Mouse (Mus musculus) midbrain, embryonic 11.5 days (tissue): ENCODE results near the gene Dclre1b. TPM values are rescaled to one million over a fixed set of nuclear protein-coding genes. Genes with fewer than 3 reads are reported as not detected.

ENCODE experiments used
- ATAC-seq: fragments of 200-750 bp; cut with Nextera tagmentation; 2 replicates; pipeline ENCODE4 v1.8.0; 2017; ENCODE audit warnings: moderate TSS enrichment, moderate library complexity; ENCODE audit not compliant: low FRiP score
- DNase-seq: peaks from one replicate; pipeline ENCODE4 v3.0.0; 2015; ENCODE audit warnings: low spot score; ENCODE audit errors: missing footprints
- H3K27ac ChIP-seq: fragments of 300-500 bp; sonication (generic); 2 replicates; pipeline ENCODE4 v1.5.1; 2014; ENCODE audit warnings: low read depth, low read length
- H3K27me3 ChIP-seq: fragments of 300-500 bp; sonication (generic); 2 replicates; pipeline ENCODE4 v1.6.1; 2014; ENCODE audit warnings: mild to moderate bottlenecking, low read length, moderate library complexity, mixed read lengths; ENCODE audit not compliant: control insufficient read depth, insufficient read depth
- H3K36me3 ChIP-seq: fragments of 300-500 bp; sonication (generic); 2 replicates; pipeline ENCODE4 v1.6.1; 2014; ENCODE audit warnings: mild to moderate bottlenecking, low read length, moderate library complexity, mixed read lengths; ENCODE audit not compliant: control insufficient read depth, insufficient read depth
- H3K4me1 ChIP-seq: fragments of 300-500 bp; sonication (generic); 2 replicates; pipeline ENCODE4 v1.6.1; 2014; ENCODE audit warnings: low read length; ENCODE audit not compliant: control insufficient read depth, insufficient read depth
- H3K4me2 ChIP-seq: fragments of 300-500 bp; sonication (generic); 2 replicates; pipeline ENCODE4 v1.6.1; 2014; ENCODE audit warnings: mild to moderate bottlenecking, moderate library complexity
- H3K4me3 ChIP-seq: fragments of 300-500 bp; sonication (generic); 2 replicates; pipeline ENCODE4 v1.5.1; 2014; ENCODE audit warnings: low read depth, low read length
- H3K9ac ChIP-seq: fragments of 300-500 bp; sonication (generic); 2 replicates; pipeline ENCODE4 v1.6.1; 2014; ENCODE audit warnings: low read length
- H3K9me3 ChIP-seq: fragments of 300-500 bp; sonication (generic); 2 replicates; pipeline ENCODE4 v1.6.1; 2016; ENCODE audit warnings: low read length; ENCODE audit not compliant: control insufficient read depth
- WGBS: fragments of 180-500 bp; shearing (Covaris S2); extraction: QIAGEN DNeasy Blood & Tissue Kit; methylation state at CpG from one replicate; pipeline ENCODE4 v1.1.7; 2014; 5-methylcytosine and 5-hydroxymethylcytosine counted together
- polyA plus RNA-seq: library from polyadenylated mRNA; unstranded; fragments of >200 nt; fragmentation: Nextera tagmentation; extraction: Ambion mirVana; gene quantifications from 2 replicates; pipeline ENCODE4 v1.2.1, GENCODE M21; 2014

Dclre1b gene
- polyA plus RNA-seq, 1 experiment from 2014 or later = 36.3 TPM

GRCm38 (mm10) chr3:103782844-103783609, 26.2 kb downstream of the Dclre1b start:
- WGBS = 86% methylated on average over 4 of the region's 4 CpGs
- H3K4me2 ChIP-seq = no peak overlapping the region
- H3K4me1 ChIP-seq = no peaks in the 10 kb centered on the region
- no peak for ATAC-seq
- no peaks in the 10 kb centered on the region for H3K27me3 ChIP-seq
- H3K4me3 ChIP-seq = no peak overlapping the region
- no peak overlapping the region for H3K9ac ChIP-seq
- H3K9me3 ChIP-seq = no peaks in the 10 kb centered on the region
- H3K27ac ChIP-seq = no peak overlapping the region
- DNase-seq = no peak
- H3K36me3 ChIP-seq = no peaks in the 10 kb centered on the region

- Histone ChIP-seq H3K4me1 (no peaks in the 10 kb centered on the region), H3K4me2 (no peak overlapping the region), H3K27ac (no peak overlapping the region), H3K9me3 (no peaks in the 10 kb centered on the region), H3K4me3 (no peak overlapping the region), H3K36me3 (peaks cover 2% of the 10 kb centered on the region; the same call in 1 of the 2 replicates), H3K27me3 (no peaks in the 10 kb centered on the region), H3K9ac (no peak overlapping the region)
- DNase-seq (no peak), ATAC-seq (no peak)
- WGBS = 79% methylated on average over 5 of the region's 5 CpGs
These were observed 28.5 kb downstream of the Dclre1b start for GRCm38 (mm10) chr3:103780777-103781176.

GRCm38 (mm10) chr3:103780271-103780670, 29.0 kb downstream of the Dclre1b start:
- WGBS = 84% methylated on average over 3 of the region's 3 CpGs
- no peak for ATAC-seq
- Histone ChIP-seq H3K4me3 (no peak overlapping the region), H3K27ac (no peak overlapping the region), H3K36me3 (peaks cover 2% of the 10 kb centered on the region; the same call in 1 of the 2 replicates), H3K4me1 (no peaks in the 10 kb centered on the region), H3K27me3 (no peaks in the 10 kb centered on the region), H3K9ac (no peak overlapping the region), H3K9me3 (no peaks in the 10 kb centered on the region), H3K4me2 (no peak overlapping the region)
- no peak for DNase-seq

GRCm38 (mm10) chr3:103779183-103779582, 30.1 kb downstream of the Dclre1b start:
- H3K9me3 ChIP-seq = no peaks in the 10 kb centered on the region
- no peak overlapping the region for H3K4me2 ChIP-seq
- H3K4me3 ChIP-seq = no peak overlapping the region
- no peaks in the 10 kb centered on the region for H3K4me1 ChIP-seq
- H3K27ac ChIP-seq = no peak overlapping the region
- no peak overlapping the region for H3K9ac ChIP-seq
- H3K27me3 ChIP-seq = no peaks in the 10 kb centered on the region
- no peak for DNase-seq
- ATAC-seq = no peak
- 86% methylated on average over 7 of the region's 7 CpGs for WGBS
- H3K36me3 ChIP-seq = peaks cover 2% of the 10 kb centered on the region; the same call in 1 of the 2 replicates

- H3K4me1 ChIP-seq = no peaks in the 10 kb centered on the region
- DNase-seq = no peak
- ATAC-seq = no peak
- 88% methylated on average over 6 of the region's 6 CpGs for WGBS
- H3K36me3 ChIP-seq = peaks cover 2% of the 10 kb centered on the region; the same call in 1 of the 2 replicates
- no peaks in the 10 kb centered on the region for H3K9me3 ChIP-seq
- no peak overlapping the region for H3K4me3 ChIP-seq
- no peak overlapping the region for H3K27ac ChIP-seq
- H3K4me2 ChIP-seq = no peak overlapping the region
- H3K9ac ChIP-seq = no peak overlapping the region
- no peaks in the 10 kb centered on the region for H3K27me3 ChIP-seq
These were observed 30.6 kb downstream of the Dclre1b start for GRCm38 (mm10) chr3:103778660-103779059.

GRCm38 (mm10) chr3:103777940-103778339, 31.3 kb downstream of the Dclre1b start:
- peaks cover 2% of the 10 kb centered on the region; the same call in 1 of the 2 replicates for H3K36me3 ChIP-seq
- no peaks in the 10 kb centered on the region for H3K4me1 ChIP-seq
- no peak overlapping the region for H3K27ac ChIP-seq
- H3K9ac ChIP-seq = no peak overlapping the region
- DNase-seq = no peak
- no peak overlapping the region for H3K4me2 ChIP-seq
- H3K4me3 ChIP-seq = no peak overlapping the region
- no peak for ATAC-seq
- 91% methylated on average over 11 of the region's 11 CpGs for WGBS
- no peaks in the 10 kb centered on the region for H3K9me3 ChIP-seq
- H3K27me3 ChIP-seq = no peaks in the 10 kb centered on the region

- DNase-seq (no peak), ATAC-seq (no peak)
- 90% methylated on average over 15 of the region's 15 CpGs for WGBS
- Histone ChIP-seq H3K4me3 (no peak overlapping the region), H3K4me1 (no peaks in the 10 kb centered on the region), H3K9ac (no peak overlapping the region), H3K9me3 (no peaks in the 10 kb centered on the region), H3K4me2 (no peak overlapping the region), H3K27me3 (no peaks in the 10 kb centered on the region), H3K36me3 (peaks cover 2% of the 10 kb centered on the region; the same call in 1 of the 2 replicates), H3K27ac (no peak overlapping the region)
These were observed 35.2 kb downstream of the Dclre1b start for GRCm38 (mm10) chr3:103774009-103774408.

GRCm38 (mm10) chr3:103773508-103773907, 35.7 kb downstream of the Dclre1b start:
- no peak overlapping the region for H3K27ac ChIP-seq
- H3K4me2 ChIP-seq = no peak overlapping the region
- DNase-seq = no peak
- 80% methylated on average over 3 of the region's 3 CpGs for WGBS
- H3K4me1 ChIP-seq = no peaks in the 10 kb centered on the region
- peaks cover 2% of the 10 kb centered on the region; the same call in 1 of the 2 replicates for H3K36me3 ChIP-seq
- ATAC-seq = no peak
- no peak overlapping the region for H3K4me3 ChIP-seq
- no peaks in the 10 kb centered on the region for H3K9me3 ChIP-seq
- no peaks in the 10 kb centered on the region for H3K27me3 ChIP-seq
- no peak overlapping the region for H3K9ac ChIP-seq

GRCm38 (mm10) chr3:103772846-103773245, 36.4 kb downstream of the Dclre1b start:
- ATAC-seq (no peak), DNase-seq (no peak)
- H3K27ac ChIP-seq = no peak overlapping the region
- peaks cover 3% of the 10 kb centered on the region; the same call in 1 of the 2 replicates for H3K36me3 ChIP-seq
- no peak overlapping the region for H3K9ac ChIP-seq
- WGBS = 83% methylated on average over 4 of the region's 4 CpGs
- H3K4me3 ChIP-seq = no peak overlapping the region
- H3K27me3 ChIP-seq = no peaks in the 10 kb centered on the region
- no peaks in the 10 kb centered on the region for H3K9me3 ChIP-seq
- H3K4me2 ChIP-seq = no peak overlapping the region
- H3K4me1 ChIP-seq = no peaks in the 10 kb centered on the region
